Mouse (Mus musculus) adrenal gland, postnatal 4 days (tissue): ENCODE data around the gene Rab24. TPM values are rescaled to one million over a fixed set of nuclear protein-coding genes. Genes with fewer than 3 reads are reported as not detected.

Experiments
- DNase-seq, 2 experiments: peaks; one replicate each; pipeline ENCODE4 v3.0.0; 2021 to 2022; ENCODE audit warnings: low spot score in 2 of 2, mixed read lengths in 2 of 2
- total RNA-seq, 2 experiments: library from RNA; stranded (reverse); gene quantifications; 2 replicates each; pipeline ENCODE4 v1.2.3; 2021

Gene Rab24
- total RNA-seq, 2 experiments from 2014 or later, result 79.8 to 86.9 TPM

- DNase-seq, result peak; percentile 56 to 83
Observed at GRCm38 (mm10) chr13:55329683-55330566, 8.2 kb upstream of the Rab24 start, which contains the start of gene Mxd3. Gene Mxd3 (minus strand): TSS chr13:55329823.

- no peak for DNase-seq
Observed at GRCm38 (mm10) chr13:55329109-55329682, 7.5 kb upstream of the Rab24 start.

- no peak for DNase-seq
Observed at GRCm38 (mm10) chr13:55328641-55329040, 6.9 kb upstream of the Rab24 start.

- no peak for DNase-seq
Observed at GRCm38 (mm10) chr13:55328171-55328570, 6.4 kb upstream of the Rab24 start.

- DNase-seq, result peak; percentile 62 to 79
Observed at GRCm38 (mm10) chr13:55327633-55328032, 5.9 kb upstream of the Rab24 start.

- DNase-seq, result no peak
Observed at GRCm38 (mm10) chr13:55327169-55327568, 5.4 kb upstream of the Rab24 start.

- no peak for DNase-seq
Observed at GRCm38 (mm10) chr13:55325596-55325995, 3.9 kb upstream of the Rab24 start.

GRCm38 (mm10) chr13:55322130-55322825 is 532 bp upstream of the Rab24 start:
- DNase-seq, result no peak

GRCm38 (mm10) chr13:55319931-55320533 is 1.7 kb downstream of the Rab24 start, which contains the start of gene Prelid1:
Gene Prelid1 (plus strand): TSS chr13:55320500.
- no peak for DNase-seq

GRCm38 (mm10) chr13:55318351-55318750 is 3.4 kb downstream of the Rab24 start:
- no peak for DNase-seq

- no peak for DNase-seq
Observed at GRCm38 (mm10) chr13:55314891-55315412, 6.8 kb downstream of the Rab24 start.

- no peak for DNase-seq
Observed at GRCm38 (mm10) chr13:55313051-55313450, 8.7 kb downstream of the Rab24 start.

- no peak for DNase-seq
Observed at GRCm38 (mm10) chr13:55312028-55312630, 9.6 kb downstream of the Rab24 start.

- DNase-seq, result no peak
Observed at GRCm38 (mm10) chr13:55300913-55301312, 20.8 kb downstream of the Rab24 start.

- DNase-seq, result no peak
Observed at GRCm38 (mm10) chr13:55296760-55297159, 25.0 kb downstream of the Rab24 start.

GRCm38 (mm10) chr13:55288854-55289253 is 32.9 kb downstream of the Rab24 start:
- no peak for DNase-seq

- DNase-seq, result no peak
Observed at GRCm38 (mm10) chr13:55277646-55278045, 44.1 kb downstream of the Rab24 start.

- DNase-seq, result no peak
Observed at GRCm38 (mm10) chr13:55277203-55277602, 44.5 kb downstream of the Rab24 start.
